Mouse (Mus musculus) limb, embryonic 12.5 days (tissue): ENCODE measurements around the gene H2-T23. TPM values are rescaled to one million over a fixed set of nuclear protein-coding genes. Genes with fewer than 3 reads are reported as not detected.
"Not testable (repeated sequence)": the region's sequence is repeated elsewhere in the genome, so short reads cannot be mapped to it uniquely, and the experiment has no call there.

Experiments used
- ATAC-seq: fragments of 200-750 bp; cut with Nextera tagmentation; 2 replicates; pipeline ENCODE4 v1.8.0; 2017; ENCODE audit warnings: low read depth, moderate TSS enrichment; ENCODE audit not compliant: insufficient number of reproducible peaks, insufficient read depth, low FRiP score, low TSS enrichment
- H3K27ac ChIP-seq: fragments of 300-500 bp; sonication (generic); 2 replicates; pipeline ENCODE4 v1.5.1; 2016; ENCODE audit warnings: mild to moderate bottlenecking, moderate library complexity
- H3K27me3 ChIP-seq: fragments of 300-500 bp; sonication (generic); 2 replicates; pipeline ENCODE4 v1.6.1; 2016; ENCODE audit warnings: mild to moderate bottlenecking, moderate library complexity
- H3K36me3 ChIP-seq: fragments of 300-500 bp; sonication (generic); 2 replicates; pipeline ENCODE4 v1.6.1; 2016; ENCODE audit warnings: mild to moderate bottlenecking, moderate library complexity
- H3K4me1 ChIP-seq: fragments of 300-500 bp; sonication (generic); replicated peaks from 2 replicates; pipeline ENCODE4 v1.6.1; 2016
- H3K4me2 ChIP-seq: fragments of 300-500 bp; sonication (generic); 2 replicates; pipeline ENCODE4 v1.6.1; 2016; ENCODE audit warnings: mild to moderate bottlenecking, moderate library complexity
- H3K4me3 ChIP-seq: fragments of 300-500 bp; sonication (generic); replicated peaks from 2 replicates; pipeline ENCODE4 v1.5.1; 2016; ENCODE audit warnings: mild to moderate bottlenecking
- H3K9ac ChIP-seq: fragments of 300-500 bp; sonication (generic); replicated peaks from 2 replicates; pipeline ENCODE4 v1.6.1; 2016; ENCODE audit warnings: mild to moderate bottlenecking, moderate library complexity
- H3K9me3 ChIP-seq: fragments of 300-500 bp; sonication (generic); 2 replicates; pipeline ENCODE4 v1.6.1; 2016; ENCODE audit warnings: mild to moderate bottlenecking, moderate library complexity
- WGBS: fragments of 180-500 bp; shearing (Covaris S2); methylation state at CpG from one replicate; pipeline ENCODE4 v1.1.7; 2016; 5-methylcytosine and 5-hydroxymethylcytosine counted together
- polyA plus RNA-seq: library from polyadenylated mRNA; unstranded; fragments of >200 nt; fragmentation: Nextera tagmentation; extraction: Ambion mirVana; gene quantifications from 2 replicates; pipeline ENCODE4 v1.2.1, GENCODE M21; 2016

The H2-T23 gene
- polyA plus RNA-seq: 4.2 and 6.4 TPM in 2 replicates

DNA sequence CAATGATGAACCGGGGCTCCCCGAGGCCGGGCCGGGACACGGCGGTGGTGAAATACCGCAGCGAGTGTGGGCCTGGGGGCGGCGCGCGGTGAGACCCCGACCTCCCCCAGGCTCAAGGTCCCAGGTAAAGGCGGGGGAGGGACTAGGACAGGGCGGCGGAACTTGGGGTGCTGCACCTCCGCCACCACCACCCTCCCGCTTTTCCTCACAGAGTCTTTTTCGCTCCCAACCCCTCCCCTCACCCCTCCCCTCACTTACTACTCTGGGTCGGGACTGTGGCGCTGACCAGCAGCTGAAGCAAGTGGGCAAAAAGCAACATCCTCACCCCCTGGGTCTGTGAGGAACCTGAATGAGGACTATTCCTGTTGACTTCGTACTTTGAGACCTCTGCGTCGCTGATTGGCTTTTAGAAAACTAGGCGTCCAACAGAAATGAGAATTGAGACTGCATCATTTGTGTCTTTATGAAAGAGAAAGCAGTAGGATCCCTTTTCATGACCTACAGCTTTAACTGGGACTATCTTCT, at the start of gene H2-T23:
H2-T23 (minus strand) TSS at position 505 of the 525 bp plus-strand sequence.
- Histone ChIP-seq H3K27me3 (peaks cover 25% of the 10 kb centered on the region), H3K9ac (peak within 1 kb of the TSS; percentile 65), H3K4me2 (peak within 1 kb of the TSS; percentile 87), H3K4me3 (peak within 1 kb of the TSS; percentile 50)
- ATAC-seq: peak; percentile 48; the same call in 1 of the 2 replicates
- H3K4me1 ChIP-seq, H3K36me3 ChIP-seq, H3K9me3 ChIP-seq, H3K27ac ChIP-seq: not testable (repeated sequence)
- under 1% methylated on average over 25 of the region's 25 CpGs for WGBS

GRCm38 (mm10) chr17:36081901-36082300, 49.2 kb upstream of the H2-T23 start:
- peaks cover 50% of the 10 kb centered on the region for H3K27me3 ChIP-seq
- not testable (repeated sequence) for H3K4me2 ChIP-seq, ATAC-seq, H3K4me1 ChIP-seq, H3K9ac ChIP-seq, H3K9me3 ChIP-seq, H3K36me3 ChIP-seq, H3K27ac ChIP-seq, H3K4me3 ChIP-seq

DNA sequence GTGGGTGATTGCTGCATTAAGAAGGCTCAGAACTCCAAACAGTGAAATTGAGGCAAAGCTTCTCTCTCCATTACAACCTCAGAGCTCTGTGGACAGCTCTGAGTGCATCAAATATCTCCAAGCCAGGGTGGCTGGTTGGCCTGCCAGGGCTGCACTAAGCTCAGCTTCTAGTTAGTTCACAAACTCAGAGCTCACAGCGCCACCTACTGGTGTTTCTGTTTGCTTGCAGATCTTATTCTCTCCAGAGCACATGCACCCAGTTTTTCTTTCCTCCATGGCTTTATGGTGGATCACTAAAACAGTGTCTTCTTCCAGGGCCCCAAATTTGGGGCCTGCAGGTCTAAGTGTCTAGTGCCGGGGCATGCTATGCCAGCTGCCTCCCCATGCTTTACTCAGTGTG, 28.2 kb upstream of the H2-T23 start:
- Histone ChIP-seq H3K36me3 (no peaks in the 10 kb centered on the region), H3K4me3 (no peak overlapping the region), H3K27ac (no peak overlapping the region), H3K9ac (no peak overlapping the region), H3K4me2 (no peak overlapping the region), H3K27me3 (no peaks in the 10 kb centered on the region), H3K9me3 (no peaks in the 10 kb centered on the region), H3K4me1 (no peaks in the 10 kb centered on the region)
- 25% methylated on average over 2 of the region's 2 CpGs for WGBS
- no peak for ATAC-seq

DNA sequence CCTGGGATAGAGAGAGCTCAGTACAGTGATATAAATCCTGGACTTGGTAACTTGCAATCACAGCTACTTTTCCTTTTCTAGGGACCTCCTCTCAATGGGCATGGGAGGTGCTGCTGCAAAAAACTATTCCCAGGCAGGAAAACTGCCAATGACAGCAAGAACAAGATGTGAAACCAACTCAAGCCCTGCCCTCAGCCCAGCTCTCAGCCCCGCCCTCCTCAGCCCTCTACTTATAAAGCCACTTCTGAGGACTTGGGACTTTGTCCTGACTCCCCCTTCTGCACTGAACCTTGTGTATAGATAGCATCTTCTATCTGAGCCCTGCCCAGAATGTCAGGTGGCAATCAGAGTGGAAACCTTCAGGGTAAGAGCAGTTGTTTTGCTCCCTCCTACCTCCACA, 25.7 kb upstream of the H2-T23 start, which contains the start of gene Gm11127:
Gm11127 (minus strand) TSS at position 10 of the 400 bp plus-strand sequence.
- 55% methylated on average over 1 of the region's 1 CpGs for WGBS

GRCm38 (mm10) chr17:36057927-36058326, 25.3 kb upstream of the H2-T23 start:
- H3K4me2 ChIP-seq, H3K4me3 ChIP-seq, H3K27ac ChIP-seq, H3K27me3 ChIP-seq, H3K9ac ChIP-seq, H3K4me1 ChIP-seq, H3K9me3 ChIP-seq, H3K36me3 ChIP-seq, ATAC-seq: not testable (repeated sequence)
- 90% methylated on average over 25 of the region's 25 CpGs for whole genome bisulfite sequencing

More for the DNA sequence above, 25.7 kb upstream of the H2-T23 start, which contains the start of gene Gm11127:
- H3K36me3 ChIP-seq, H3K4me1 ChIP-seq, ATAC-seq, H3K27ac ChIP-seq, H3K27me3 ChIP-seq, H3K4me3 ChIP-seq, H3K9ac ChIP-seq, H3K9me3 ChIP-seq, H3K4me2 ChIP-seq: not testable (repeated sequence)

GRCm38 (mm10) chr17:36043286-36043685, 10.6 kb upstream of the H2-T23 start:
- WGBS: 82% methylated on average over 3 of the region's 3 CpGs
- Histone ChIP-seq H3K4me1 (peaks cover 6% of the 10 kb centered on the region; the same call in 1 of the 2 replicates), H3K36me3 (no peaks in the 10 kb centered on the region), H3K4me3 (peak overlapping the region; percentile 42), H3K9me3 (no peaks in the 10 kb centered on the region), H3K4me2 (peak overlapping the region; percentile 72), H3K27ac (no peak overlapping the region), H3K9ac (peak overlapping the region; percentile 34; the same call in 1 of the 2 replicates), H3K27me3 (peaks cover 7% of the 10 kb centered on the region; the same call in 1 of the 2 replicates)
- no peak for ATAC-seq

DNA sequence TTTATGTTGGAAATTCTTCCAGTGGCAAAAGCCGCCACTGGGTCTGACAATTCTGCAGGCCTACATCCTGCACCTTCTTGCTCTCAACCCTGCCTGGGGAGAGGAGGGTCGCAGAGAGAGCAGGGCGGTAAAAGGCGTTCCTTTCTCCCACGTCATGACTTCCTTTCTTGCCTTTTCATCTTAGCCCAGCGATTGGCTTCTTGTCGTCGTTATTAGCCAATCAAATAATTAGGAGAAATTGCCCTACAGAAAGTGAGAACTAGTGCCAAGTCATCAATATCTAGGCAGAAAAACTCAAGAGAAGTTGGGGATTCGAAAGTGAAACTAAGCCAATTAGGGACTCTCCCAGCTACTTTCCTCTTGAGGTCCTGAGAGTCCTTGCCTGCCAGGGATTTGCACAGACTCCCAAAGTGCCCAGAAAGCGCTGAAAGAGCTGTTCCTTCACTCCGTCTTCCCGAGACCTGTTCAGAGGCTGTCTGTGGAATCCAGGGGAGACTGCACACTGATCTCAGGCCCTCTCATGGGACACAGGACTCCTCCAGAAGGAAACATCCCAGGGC, 10.0 kb upstream of the H2-T23 start, which contains the start of the genes H2-T22 and Gm6034:
H2-T22 (minus strand) TSS at position 138 of the 560 bp plus-strand sequence.
Gm6034 (plus strand) TSS at position 352 of the 560 bp plus-strand sequence.
- WGBS: 3% methylated on average over 12 of the region's 12 CpGs
- H3K9ac ChIP-seq: peak within 1 kb of the TSS; percentile 55
- H3K27me3 ChIP-seq, H3K4me1 ChIP-seq, H3K27ac ChIP-seq, H3K36me3 ChIP-seq, H3K9me3 ChIP-seq: not testable (repeated sequence)
- H3K4me2 ChIP-seq: peak within 1 kb of the TSS; percentile 72
- peak; percentile 94 for ATAC-seq
- peak within 1 kb of the TSS; percentile 42 for H3K4me3 ChIP-seq

- peak; percentile 78 for ATAC-seq
- peak overlapping the region; percentile 55 for H3K9ac ChIP-seq
- WGBS: 1% methylated on average over 19 of the region's 19 CpGs
These were observed 9.4 kb upstream of the H2-T23 start for GRCm38 (mm10) chr17:36042055-36042454.

DNA sequence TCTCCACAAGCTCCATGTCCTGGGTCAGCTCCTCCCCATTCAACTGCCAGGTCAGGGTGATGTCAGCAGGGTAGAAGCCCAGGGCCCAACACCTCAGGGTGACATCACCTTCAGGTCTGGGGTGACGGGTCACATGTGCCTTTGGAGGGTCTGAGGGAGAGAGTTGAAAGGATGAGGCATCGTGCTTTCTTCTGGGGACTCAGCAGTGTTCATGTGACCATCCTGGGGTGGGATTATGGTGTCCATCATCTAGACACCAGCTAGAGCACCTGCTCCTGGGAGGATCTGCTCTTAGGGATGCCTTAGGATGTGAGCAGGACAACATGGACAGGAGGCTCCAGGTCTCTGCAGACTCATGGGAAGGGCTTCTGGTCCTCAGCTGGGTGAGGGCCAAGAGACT, 7.9 kb upstream of the H2-T23 start:
- H3K4me2 ChIP-seq, H3K9me3 ChIP-seq, H3K4me3 ChIP-seq, H3K27ac ChIP-seq, H3K4me1 ChIP-seq, ATAC-seq, H3K36me3 ChIP-seq, H3K9ac ChIP-seq, H3K27me3 ChIP-seq: not testable (repeated sequence)
- 76% methylated on average over 2 of the region's 2 CpGs for WGBS

More at GRCm38 (mm10) chr17:36042055-36042454, 9.4 kb upstream of the H2-T23 start:
- H3K27me3 ChIP-seq, H3K36me3 ChIP-seq, H3K27ac ChIP-seq, H3K4me1 ChIP-seq, H3K9me3 ChIP-seq: not testable (repeated sequence)
- peak overlapping the region; percentile 42 for H3K4me3 ChIP-seq
- H3K4me2 ChIP-seq: peak overlapping the region; percentile 72

DNA sequence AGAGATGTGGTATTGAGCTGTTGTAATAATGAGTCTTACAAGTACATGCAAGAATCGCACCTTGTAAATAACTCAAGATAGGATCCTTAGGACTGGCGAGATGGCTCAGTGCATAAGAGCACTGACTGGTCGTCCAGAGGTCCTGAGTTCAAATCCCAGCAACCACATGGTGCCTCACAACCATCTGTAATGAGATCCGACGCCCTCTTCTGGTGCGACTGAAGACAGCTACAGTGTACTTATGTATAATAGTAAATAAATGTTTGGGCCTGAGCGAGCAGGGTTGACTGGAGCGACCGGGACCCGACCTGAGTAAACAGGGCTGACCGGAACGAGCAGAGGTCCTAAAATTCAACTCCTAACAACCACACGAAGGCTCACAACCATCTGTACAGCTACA, 3.5 kb upstream of the H2-T23 start:
- not testable (repeated sequence) for H3K4me3 ChIP-seq, H3K9ac ChIP-seq, H3K4me2 ChIP-seq, H3K4me1 ChIP-seq, H3K27ac ChIP-seq, H3K9me3 ChIP-seq, ATAC-seq, H3K36me3 ChIP-seq
- H3K27me3 ChIP-seq: peaks cover 17% of the 10 kb centered on the region
- WGBS: 84% methylated on average over 13 of the region's 13 CpGs

DNA sequence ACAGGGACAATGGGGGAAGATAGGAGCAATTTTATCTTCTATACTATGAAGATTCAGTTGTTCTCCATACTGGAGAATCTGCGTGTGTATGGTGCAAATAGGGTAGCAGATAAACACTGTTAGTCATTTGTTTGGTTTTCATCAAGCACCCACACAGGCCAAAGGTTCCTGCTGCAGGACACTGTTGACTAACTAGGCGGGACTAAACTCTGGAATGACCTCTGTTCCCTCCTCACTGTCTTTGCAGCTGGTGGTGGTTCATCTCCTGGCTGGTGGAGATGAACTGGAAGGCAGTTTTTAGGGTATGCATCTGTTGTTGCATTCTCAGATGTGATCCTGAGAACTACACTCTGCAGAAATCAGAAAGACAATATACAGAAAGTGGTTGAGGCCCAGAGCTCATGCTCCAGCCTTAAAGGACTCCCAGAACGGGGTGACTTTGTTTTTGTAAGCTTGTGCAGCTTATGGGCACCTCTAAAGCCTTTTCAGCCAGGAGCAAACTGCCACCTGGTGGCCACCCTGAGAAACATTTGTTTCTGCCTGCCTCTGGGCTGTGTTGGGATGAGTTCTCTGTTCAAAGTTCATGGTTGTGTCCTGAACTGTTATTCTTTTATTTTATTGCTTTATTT, 2.5 kb upstream of the H2-T23 start:
- H3K4me1 ChIP-seq: not testable (repeated sequence)

More for the DNA sequence above, 2.5 kb upstream of the H2-T23 start:
- H3K9ac ChIP-seq, H3K9me3 ChIP-seq, H3K27ac ChIP-seq, H3K4me3 ChIP-seq, H3K36me3 ChIP-seq, H3K4me2 ChIP-seq: not testable (repeated sequence)
- peaks cover 25% of the 10 kb centered on the region for H3K27me3 ChIP-seq
- peak; percentile 53; the same call in 1 of the 2 replicates for ATAC-seq
- 36% methylated on average over 3 of the region's 3 CpGs for WGBS
